Comparison of ENCODE assay signal across 30 mouse cellular contexts in genomic region chr12:39307746-39308145, GRCm38 (mm10).
"Had no signal": no experiment of that assay in that cellular context is flagged by ENCODE, and none has a peak within 500 bp of the region (broad histone marks: within the 10 kb centered on the region; RNA-seq: fewer than 3 reads in every experiment).

No protein-coding gene starts in this region.

- H3K4me3 ChIP-seq: left cerebral cortex, adult 2 months; limb, embryonic 10.5 days; limb, embryonic 12.5 days; limb, embryonic 13.5 days; limb, embryonic 15.5 days; liver, embryonic 12.5 days; liver, embryonic 13.5 days; liver, embryonic 15.5 days; lung, embryonic 15.5 days; megakaryocyte, embryonic 14.5 days; midbrain, embryonic 10.5 days; midbrain, embryonic 12.5 days; midbrain, embryonic 13.5 days; midbrain, embryonic 15.5 days; myocyte had no signal

- H3K36me3 ChIP-seq: limb, embryonic 10.5 days; limb, embryonic 12.5 days; limb, embryonic 13.5 days; limb, embryonic 15.5 days; liver, embryonic 12.5 days; liver, embryonic 13.5 days; liver, embryonic 15.5 days; lung, embryonic 15.5 days; midbrain, embryonic 10.5 days; midbrain, embryonic 12.5 days; midbrain, embryonic 13.5 days; midbrain, embryonic 15.5 days had no signal

- H3K27me3 ChIP-seq: limb, embryonic 12.5 days; limb, embryonic 13.5 days; limb, embryonic 15.5 days; liver, embryonic 12.5 days; liver, embryonic 13.5 days; liver, embryonic 15.5 days; lung, embryonic 15.5 days; megakaryocyte, embryonic 14.5 days; midbrain, embryonic 12.5 days; midbrain, embryonic 13.5 days; midbrain, embryonic 15.5 days had no signal

- DNase-seq: left cerebral cortex, postnatal 4 days; liver; liver, embryonic 13.5 days; liver, postnatal 0 days; lung, adult 18-20 months; lung, adult 2 months; lung, embryonic 14.5 days; lung, postnatal 10 days; lung, postnatal 14 days; lung, postnatal 36 days; lung, postnatal 4 days; midbrain, embryonic 14.5 days had no signal

- H3K4me1 ChIP-seq: limb, embryonic 10.5 days; limb, embryonic 12.5 days; limb, embryonic 13.5 days; limb, embryonic 15.5 days; liver, embryonic 12.5 days; liver, embryonic 13.5 days; liver, embryonic 15.5 days; lung, embryonic 15.5 days; megakaryocyte, embryonic 14.5 days; midbrain, embryonic 10.5 days; midbrain, embryonic 12.5 days; midbrain, embryonic 13.5 days; midbrain, embryonic 15.5 days had no signal

- H3K9me3 ChIP-seq: limb, embryonic 10.5 days; limb, embryonic 12.5 days; limb, embryonic 13.5 days; limb, embryonic 15.5 days; liver, embryonic 12.5 days; liver, embryonic 13.5 days; liver, embryonic 15.5 days; lung, embryonic 15.5 days; midbrain, embryonic 10.5 days; midbrain, embryonic 12.5 days; midbrain, embryonic 13.5 days; midbrain, embryonic 15.5 days had no signal

- H3K9ac ChIP-seq: limb, embryonic 12.5 days; limb, embryonic 13.5 days; limb, embryonic 15.5 days; liver, embryonic 12.5 days; liver, embryonic 13.5 days; liver, embryonic 14.5 days; liver, embryonic 15.5 days; liver, postnatal 0 days; lung, embryonic 14.5 days; lung, embryonic 15.5 days; midbrain, embryonic 12.5 days; midbrain, embryonic 13.5 days; midbrain, embryonic 15.5 days had no signal

- H3K27ac ChIP-seq: left cerebral cortex, adult 2 months; limb, embryonic 10.5 days; limb, embryonic 12.5 days; limb, embryonic 13.5 days; limb, embryonic 15.5 days; liver, embryonic 12.5 days; liver, embryonic 13.5 days; liver, embryonic 14.5 days; liver, embryonic 15.5 days; lung, embryonic 15.5 days; macrophage; midbrain, embryonic 10.5 days; midbrain, embryonic 12.5 days; midbrain, embryonic 13.5 days; midbrain, embryonic 15.5 days had no signal

- H3K4me2 ChIP-seq: limb, embryonic 12.5 days; limb, embryonic 13.5 days; limb, embryonic 15.5 days; liver, embryonic 11.5 days; liver, embryonic 12.5 days; liver, embryonic 13.5 days; liver, embryonic 15.5 days; lung, embryonic 14.5 days; lung, embryonic 15.5 days; midbrain, embryonic 11.5 days; midbrain, embryonic 12.5 days; midbrain, embryonic 13.5 days; midbrain, embryonic 15.5 days had no signal
